Mouse (Mus musculus) spleen, adult 18-20 months (tissue): ENCODE results near the gene Dgkb.

Experiments
- DNase-seq, 2 experiments: peaks; one replicate each; pipeline ENCODE4 v3.0.0; 2022; ENCODE audit warnings: mixed read lengths in 2 of 2

Dgkb gene

DNA sequence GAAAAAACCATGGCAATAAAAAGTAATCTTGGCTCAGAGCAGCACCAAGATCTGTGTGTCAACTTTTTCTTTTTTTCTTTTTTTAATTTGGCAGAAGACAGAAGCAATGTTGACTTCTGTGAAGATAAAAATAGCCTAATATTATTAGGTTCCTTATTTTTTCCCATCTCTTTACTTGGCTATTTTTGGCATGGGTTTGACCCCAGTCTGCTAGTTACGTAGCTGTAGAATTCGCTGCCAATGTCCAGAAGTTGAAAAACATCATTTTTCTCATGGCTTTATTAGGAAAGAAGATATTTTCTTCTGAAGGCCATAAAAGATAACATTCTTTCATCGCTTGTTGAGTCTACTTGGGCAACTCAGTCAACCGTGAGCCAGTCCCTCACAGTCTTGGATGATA lies 200.1 kb downstream of the Dgkb start:
- no peak for DNase-seq

- DNase-seq, result no peak
Measured at GRCm38 (mm10) chr12:38047256-38047655, 229.7 kb downstream of the Dgkb start.

DNA sequence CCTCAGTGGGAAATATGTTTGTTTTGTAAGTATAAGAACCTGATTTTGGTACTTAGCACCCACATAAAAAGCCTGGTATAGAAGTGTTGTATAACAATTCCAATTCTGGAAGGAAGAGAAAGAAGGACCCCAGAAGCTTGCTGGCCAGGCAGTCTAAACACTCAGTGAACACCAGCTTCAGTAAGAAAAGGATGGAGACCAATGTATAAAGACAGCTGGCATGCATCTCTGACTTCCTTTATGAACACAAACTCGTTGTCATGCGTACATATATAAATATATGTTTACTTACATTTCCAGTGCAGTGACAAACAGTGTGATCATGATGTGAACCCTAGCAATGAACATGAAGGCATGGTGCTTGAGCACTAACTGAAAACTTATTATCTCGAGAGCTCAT lies 270.7 kb downstream of the Dgkb start:
- DNase-seq, result no peak

- no peak for DNase-seq
Measured at GRCm38 (mm10) chr12:38111928-38112327, 294.4 kb downstream of the Dgkb start.

- DNase-seq, result no peak
Measured at GRCm38 (mm10) chr12:38114990-38115615, 297.6 kb downstream of the Dgkb start.

GRCm38 (mm10) chr12:38123524-38123923 lies 306.0 kb downstream of the Dgkb start:
- no peak for DNase-seq

GRCm38 (mm10) chr12:38125297-38125696 lies 307.8 kb downstream of the Dgkb start:
- no peak for DNase-seq

DNA sequence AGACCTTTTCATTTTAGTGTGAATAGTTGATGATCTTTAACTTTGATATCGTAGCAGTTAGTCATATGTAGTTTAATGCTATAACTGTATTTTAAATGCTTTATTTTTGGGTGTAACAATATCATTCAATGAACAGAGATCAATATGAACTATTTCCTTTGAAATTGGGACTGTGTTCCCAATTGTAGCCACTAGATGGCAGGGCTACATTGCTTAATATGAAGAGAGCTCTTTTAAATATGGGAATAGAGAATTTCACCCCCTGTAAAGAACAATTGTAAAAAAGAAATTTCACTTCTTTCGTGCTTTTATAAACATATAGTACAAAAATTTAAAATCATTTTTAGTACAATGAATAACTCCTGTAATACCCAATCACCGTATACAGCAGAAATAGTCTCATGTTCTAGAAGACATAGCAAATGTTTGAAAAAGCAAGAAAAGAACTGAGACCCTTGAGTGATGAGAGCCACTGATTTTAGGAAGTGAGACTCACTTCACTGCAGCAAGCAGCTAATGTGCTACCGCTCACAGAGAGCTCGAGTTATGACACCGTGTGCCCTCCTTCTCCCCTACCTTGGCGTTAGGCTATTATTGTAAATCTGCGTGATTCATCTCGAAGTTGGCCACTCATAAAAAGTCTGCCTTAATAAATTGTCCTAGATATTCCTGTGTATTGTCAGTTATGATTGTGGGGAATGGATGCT lies 312.8 kb downstream of the Dgkb start:
- no peak for DNase-seq

- no peak for DNase-seq
Measured at GRCm38 (mm10) chr12:38136379-38136778, 318.9 kb downstream of the Dgkb start.

DNA sequence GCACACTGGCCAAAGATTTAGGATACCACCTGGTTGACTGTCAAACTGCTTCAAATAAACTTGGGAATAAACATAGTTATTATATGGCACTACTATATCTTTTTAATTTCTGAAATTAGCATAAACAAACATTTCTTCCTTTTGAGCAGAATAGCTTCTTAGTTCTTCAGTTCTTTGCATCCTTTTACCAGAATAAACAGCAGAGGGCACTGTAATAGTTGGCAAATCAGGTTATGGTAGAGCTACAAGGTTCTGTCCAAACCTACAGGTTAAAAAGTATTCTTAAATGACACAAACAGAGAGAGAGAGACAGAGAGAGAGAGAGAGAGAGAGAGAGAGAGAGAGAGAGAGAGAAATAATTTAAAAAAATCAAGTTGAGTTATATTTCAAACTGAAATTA lies 322.5 kb downstream of the Dgkb start:
- DNase-seq, result no peak

- no peak for DNase-seq
Measured at GRCm38 (mm10) chr12:38232665-38233064, 415.1 kb downstream of the Dgkb start.

DNA sequence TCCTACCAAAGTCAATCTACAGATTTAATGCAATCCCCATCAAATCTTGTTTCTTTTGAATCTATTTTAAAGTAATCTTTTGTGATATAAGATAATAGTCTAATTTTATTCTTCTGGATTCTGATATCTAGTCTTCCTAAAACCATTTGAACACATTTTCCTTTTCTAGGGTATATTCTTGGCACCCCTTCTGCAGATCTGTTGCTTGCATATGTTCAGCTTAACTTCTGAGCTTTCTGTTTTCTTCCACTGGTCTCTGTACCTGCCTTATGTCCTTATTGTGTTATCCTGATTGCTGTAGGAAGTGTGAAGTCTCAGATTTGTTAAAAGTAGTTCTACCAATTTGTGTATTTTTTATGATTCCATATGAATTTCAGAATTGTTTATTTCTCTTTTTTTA lies 451.3 kb downstream of the Dgkb start:
- DNase-seq, result no peak

DNA sequence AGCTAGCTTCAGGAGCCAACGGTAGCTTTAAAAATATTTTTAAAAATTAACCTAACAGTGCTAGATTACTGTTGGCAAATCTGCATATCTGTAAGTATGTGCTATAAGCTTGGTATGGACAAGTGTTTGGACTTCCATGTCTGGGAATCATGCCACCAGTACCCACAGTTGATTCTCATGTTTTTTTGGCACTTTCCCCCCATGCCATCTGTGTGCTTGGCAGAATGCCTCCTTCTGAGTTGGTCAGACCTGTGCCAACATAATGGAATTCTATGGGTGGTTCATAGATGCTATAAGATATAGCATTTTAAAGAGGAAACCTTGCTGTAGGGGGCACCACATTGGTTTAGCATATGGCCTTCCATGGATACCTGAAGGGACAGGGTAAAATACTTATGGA lies 484.0 kb downstream of the Dgkb start:
- DNase-seq, result no peak

GRCm38 (mm10) chr12:38303841-38304240 lies 486.3 kb downstream of the Dgkb start:
- DNase-seq, result no peak

- no peak for DNase-seq
Measured at GRCm38 (mm10) chr12:38304245-38304644, 486.7 kb downstream of the Dgkb start.

GRCm38 (mm10) chr12:38309885-38310284 lies 492.4 kb downstream of the Dgkb start:
- DNase-seq, result no peak

- DNase-seq, result no peak
Measured at GRCm38 (mm10) chr12:38327729-38328271, 510.3 kb downstream of the Dgkb start.

DNA sequence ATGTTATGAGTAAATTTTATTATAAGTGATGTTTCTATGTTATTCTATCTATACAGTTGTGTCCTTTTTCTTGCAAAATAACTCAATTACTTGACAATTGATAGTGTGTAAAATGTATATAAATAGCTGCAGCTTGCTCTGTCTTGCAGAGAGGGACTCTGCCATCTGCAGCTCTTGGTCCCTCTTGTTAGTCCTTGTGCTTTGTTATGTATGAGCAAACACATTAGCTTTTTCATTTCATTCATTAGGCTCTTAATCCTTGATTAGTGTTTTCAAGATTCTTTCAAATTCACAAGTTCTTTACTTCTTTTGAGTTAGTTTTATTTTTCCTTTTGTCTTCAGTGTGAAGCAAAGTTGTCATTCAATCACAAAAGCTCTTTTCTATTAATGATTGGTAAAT lies 511.3 kb downstream of the Dgkb start:
- no peak for DNase-seq

GRCm38 (mm10) chr12:38342657-38343056 lies 525.1 kb downstream of the Dgkb start:
- DNase-seq, result peak in 1 of 2 experiments; percentile 7

GRCm38 (mm10) chr12:38352481-38352880 lies 535.0 kb downstream of the Dgkb start:
- no peak for DNase-seq

- no peak for DNase-seq
Measured at GRCm38 (mm10) chr12:38356386-38356785, 538.9 kb downstream of the Dgkb start.

GRCm38 (mm10) chr12:38361491-38361890 lies 544.0 kb downstream of the Dgkb start:
- no peak for DNase-seq

DNA sequence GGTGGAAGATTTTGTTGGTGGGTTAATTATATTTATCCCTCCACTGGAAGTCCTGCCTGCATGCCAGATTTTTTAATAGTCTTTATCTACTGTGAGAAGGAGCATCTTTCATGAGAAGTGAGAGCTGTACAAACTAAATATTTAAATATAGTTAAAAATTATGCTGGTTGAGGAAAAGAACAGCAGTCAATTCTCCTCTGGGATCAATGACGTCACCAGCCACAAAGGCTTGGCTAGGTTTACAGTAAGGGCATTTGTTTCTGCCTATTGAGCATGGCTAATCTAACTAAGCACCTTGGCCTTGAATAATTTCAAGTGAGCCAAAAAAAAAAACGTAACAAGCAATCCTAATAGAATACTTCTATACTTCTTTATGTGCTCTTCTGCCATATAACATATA lies 554.1 kb downstream of the Dgkb start:
- no peak for DNase-seq

DNA sequence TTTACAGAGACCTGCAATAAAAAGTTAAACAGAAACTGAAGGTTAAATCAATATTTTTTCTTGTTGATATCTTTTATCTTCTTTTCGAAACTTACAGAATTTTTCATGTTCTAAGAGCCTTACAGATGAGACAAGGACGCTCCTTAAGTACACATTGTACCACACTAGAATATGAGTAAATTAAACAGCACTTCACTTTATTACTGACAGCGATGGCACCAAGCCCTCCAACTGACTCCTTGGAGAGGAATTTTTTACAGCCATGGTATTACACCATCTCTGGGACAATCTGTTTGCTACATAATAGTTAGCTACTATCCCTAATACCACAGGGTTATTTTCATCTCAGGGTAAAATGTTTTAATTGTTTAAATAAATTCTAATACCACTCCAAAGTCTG lies 556.6 kb downstream of the Dgkb start:
- DNase-seq, result no peak

- no peak for DNase-seq
Measured at GRCm38 (mm10) chr12:38385942-38386341, 568.4 kb downstream of the Dgkb start.
